Mouse (Mus musculus) spleen, postnatal 4 days (tissue): ENCODE measurements around the gene Efcab3.
A peak's percentile ranks its signal among the peaks of the same experiment; 100 is the strongest.
"Not testable (repeated sequence)": the region's sequence is repeated elsewhere in the genome, so short reads cannot be mapped to it uniquely, and the experiment has no call there.

Experiments
- DNase-seq, 2 experiments: peaks; one replicate each; pipeline ENCODE4 v3.0.0; 2022; ENCODE audit warnings: low spot score in 2 of 2

Efcab3 gene

DNA sequence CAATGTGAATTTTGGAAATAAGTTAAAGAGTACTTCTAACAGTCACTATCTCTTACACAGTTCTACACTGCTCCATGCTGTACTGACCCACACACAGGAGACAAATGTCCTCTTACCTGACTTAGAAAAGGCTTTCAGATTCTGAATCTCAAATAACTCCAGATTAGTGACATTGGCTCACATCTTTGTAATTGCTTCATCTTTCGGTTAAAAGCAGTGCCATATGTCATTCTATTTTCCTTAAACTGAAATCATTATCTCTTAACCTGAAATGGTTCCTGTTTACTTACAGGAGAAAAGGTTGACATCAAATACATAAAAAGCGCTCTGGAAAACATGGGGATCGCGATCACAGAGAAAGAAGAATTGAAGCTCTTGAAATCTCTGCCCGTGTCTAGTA lies at the start of gene Efcab3:
TSS of gene Efcab3 (plus strand) at position 301 of the 400 bp plus-strand sequence.
- DNase-seq: no peak

DNA sequence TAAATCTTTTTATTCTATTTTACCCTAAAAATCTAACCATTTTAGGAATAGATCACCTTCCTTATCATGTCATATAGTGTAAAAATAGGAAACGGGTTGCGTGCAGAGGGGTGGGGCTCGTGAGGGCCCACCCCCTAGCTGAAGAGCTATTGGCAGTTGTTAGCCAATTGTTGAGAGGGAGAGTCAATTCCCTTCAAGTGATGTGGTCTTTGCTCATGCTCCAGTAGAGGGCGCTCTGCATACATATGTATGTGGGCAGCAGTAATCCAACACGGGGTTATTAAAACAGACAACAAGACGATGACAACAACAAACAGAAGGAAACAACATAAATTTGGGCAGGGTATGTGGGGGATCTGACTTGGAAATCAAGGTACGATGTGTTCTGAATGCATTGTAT lies 42.3 kb upstream of the Efcab3 start:
- DNase-seq: peak in 1 of 2 experiments; percentile 31

DNA sequence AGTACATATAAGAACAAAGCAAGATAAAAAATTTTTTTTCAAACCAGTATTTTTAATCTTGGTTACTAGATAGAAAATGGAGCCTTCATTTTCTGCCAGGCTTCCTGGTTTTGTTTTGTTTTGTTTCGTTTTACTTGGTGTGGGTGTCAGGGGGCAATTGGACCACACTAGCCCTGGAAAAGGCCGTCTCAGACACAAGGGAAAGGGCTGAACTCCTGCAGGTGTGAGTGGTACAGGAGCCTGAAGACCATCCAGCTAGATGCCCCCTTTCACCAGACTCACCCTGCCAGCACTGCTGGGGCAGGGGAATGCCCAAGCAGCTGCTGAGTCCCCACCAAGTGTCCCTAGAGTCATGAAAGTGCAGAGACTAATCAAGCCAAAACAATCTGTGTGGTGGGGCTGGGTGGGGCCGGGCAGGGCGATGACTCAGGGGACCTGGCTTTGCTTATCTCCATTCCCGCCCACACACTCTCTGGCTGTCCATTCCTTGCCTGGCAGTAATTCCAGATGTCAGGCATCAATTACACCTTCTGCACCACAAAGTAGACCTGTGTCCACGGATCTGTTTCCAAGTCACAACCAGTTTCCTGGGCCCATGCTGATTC lies 34.5 kb upstream of the Efcab3 start:
- DNase-seq: peak; percentile 53 to 62

DNA sequence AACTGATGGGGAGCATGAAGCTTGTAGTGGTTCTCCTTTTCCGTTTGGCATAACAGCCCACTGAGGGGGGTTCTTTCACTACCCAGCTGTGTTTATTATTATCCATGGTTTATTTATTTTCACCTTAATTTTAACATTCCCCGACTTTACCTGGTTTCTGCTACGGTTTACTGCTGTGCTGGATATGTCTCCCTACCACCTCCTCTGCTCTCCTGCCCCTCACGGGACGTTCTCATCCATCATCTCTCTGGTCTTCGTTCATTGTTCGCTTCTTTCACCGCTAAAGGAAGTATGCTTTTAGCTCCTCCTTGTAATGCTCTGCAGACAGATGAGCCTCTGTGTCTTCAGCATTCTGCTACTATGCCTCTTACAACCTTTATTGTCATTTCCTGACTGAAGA lies 33.9 kb upstream of the Efcab3 start:
- no peak for DNase-seq

DNA sequence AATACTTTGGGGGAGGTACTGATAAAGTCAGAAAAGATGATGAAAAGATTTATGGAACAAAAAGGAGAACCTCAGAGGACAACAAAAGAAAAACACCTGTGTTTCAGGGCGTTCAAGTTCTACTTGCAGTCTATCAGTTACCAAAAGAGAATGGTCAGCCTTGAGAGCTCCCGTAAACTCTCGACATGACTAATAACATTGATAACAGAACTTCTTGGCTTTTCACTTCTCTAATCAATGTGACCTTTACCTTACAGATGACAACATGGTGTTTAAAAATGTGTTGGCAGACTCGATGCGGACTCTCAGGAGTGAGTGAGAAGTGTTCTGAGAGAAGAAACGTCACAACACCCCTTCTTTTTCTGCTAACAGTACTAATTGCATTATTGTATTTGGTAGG lies 33.2 kb upstream of the Efcab3 start:
- DNase-seq: no peak

DNA sequence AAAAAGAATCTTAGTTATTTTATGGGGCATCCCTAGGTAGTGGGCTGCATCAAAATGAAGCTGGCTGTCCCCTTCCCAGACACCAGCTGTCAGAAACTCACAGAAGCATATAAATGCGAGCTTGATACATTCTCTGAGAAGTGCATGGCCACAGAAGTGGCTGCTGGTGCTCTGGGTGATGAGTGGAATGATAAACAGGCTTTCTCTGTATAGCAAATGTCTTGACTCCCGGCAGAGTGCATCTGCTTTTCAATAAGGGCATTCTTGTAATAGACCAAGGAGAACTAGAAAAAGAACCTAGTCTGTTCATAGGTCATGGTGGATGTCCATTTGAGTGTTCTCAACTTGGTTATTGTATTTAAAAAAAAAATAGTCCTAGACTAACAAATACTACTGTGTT lies 32.3 kb upstream of the Efcab3 start:
- no peak for DNase-seq

DNA sequence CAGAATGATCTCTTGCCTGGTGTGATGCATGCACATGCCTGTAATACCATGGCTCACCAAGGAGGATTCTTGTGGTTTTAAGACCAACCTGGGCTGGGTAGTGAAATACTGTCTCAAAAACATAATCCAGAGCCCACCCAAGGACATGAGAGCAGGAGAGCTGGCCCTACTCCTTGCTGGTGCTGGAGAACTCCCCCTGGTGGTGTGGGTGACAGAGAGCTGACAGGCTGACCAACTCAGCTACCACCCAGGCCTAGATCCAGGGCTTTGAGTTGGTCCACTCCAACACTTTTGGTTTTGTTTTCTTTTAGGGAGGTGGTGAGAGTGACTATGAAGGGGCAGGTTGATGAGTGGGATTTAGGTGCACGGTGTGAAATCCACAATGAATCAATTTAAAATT lies 28.3 kb upstream of the Efcab3 start:
- DNase-seq: no peak

DNA sequence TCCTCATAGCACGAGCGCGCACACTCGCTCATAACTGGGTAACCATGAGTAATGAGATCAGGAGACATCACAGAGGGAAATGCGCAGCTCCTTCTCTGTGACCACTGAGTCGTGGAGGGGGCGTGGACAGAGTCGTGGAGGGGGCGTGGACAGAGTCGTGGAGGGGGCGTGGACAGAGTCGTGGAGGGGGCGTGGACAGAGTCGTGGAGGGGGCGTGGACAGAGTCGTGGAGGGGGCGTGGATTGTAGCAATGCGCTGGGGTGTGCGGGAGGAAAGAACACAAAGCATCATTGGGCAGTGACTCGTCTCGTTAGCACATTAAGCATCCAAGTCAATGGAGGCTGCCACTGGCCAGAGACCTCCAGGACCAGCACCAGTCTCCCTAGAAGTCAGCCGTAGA lies 49.1 kb downstream of the Efcab3 start:
- DNase-seq: not testable (repeated sequence)

DNA sequence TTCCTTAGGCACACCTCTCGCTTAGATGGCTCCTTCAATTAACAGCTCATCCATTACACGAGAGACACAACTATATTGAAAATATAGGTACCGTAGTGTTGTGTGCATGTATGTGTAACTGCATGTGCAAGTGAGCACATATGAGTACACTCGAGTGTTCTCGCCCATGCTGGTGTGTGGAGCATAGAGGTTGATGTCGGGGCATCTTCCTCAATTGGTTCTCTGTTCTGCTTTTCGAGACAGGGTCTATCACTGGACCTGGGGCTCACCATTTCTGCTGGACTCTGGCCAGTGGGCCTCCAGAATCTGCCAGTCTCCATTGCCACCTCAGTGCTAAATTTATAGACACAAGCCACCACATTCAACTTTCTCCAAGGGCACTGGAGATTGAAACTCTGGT lies 54.4 kb downstream of the Efcab3 start:
- no peak for DNase-seq

DNA sequence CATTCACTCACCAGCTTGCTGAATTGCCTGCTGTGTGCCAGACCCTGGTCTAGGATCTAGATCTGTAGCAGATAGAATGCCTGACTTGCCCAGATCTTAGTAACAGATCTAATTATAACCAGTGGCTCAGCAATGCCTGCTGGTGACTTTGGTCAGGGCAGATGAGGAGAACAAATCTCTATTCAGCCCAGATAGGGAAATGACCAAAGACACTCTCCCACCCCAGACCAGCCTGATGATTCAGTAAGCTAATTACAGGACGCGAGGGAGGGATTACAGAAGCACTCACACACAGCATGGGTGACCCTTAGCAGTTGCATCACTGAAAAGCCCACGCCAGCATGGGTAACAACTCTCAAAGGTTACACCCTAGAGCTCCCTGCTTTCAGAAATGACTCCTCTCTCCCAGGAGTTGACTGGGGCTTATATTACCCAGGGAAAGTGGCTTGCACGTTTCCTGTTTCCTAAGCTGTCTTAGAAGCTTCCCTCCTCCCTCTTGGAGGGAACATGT lies 57.2 kb downstream of the Efcab3 start:
- DNase-seq: no peak

DNA sequence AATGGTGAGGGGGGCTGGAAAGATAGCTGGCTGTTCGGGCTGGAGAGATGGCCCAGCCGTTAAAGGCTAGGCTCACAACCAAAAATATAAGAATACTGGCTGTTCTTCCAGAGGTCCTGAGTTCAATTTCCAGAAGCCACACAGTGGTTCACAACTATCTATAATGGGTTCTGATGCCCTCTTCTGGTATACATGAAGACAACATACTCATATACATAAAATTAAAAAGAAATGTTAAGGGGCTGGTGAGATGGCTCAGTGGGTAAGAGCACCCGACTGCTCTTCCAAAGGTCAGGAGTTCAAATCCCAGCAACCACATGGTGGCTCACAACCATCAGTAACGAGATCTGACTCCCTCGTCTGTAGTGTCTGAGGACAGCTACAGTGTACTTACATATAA lies 58.4 kb downstream of the Efcab3 start:
- DNase-seq: not testable (repeated sequence)

DNA sequence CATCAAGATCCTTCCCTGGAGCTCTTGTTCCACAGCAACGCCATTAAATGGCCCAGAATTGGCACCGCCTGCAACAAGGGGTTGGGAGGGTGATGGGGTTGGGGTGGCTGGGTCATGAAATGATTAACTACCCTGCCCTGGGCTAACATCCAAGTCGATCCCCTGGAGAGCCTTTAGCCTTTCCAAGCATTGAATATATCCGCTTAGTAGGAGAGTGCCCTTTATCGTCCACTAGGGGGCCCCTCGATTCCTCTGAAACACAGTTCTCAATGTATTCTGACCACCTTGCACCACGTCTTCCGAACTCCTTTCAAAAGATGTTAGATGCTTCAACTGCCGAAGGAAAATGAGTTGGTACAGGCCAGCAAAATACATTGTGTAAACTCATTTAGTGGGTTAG lies 60.6 kb downstream of the Efcab3 start:
- DNase-seq: peak; percentile 49 to 77

DNA sequence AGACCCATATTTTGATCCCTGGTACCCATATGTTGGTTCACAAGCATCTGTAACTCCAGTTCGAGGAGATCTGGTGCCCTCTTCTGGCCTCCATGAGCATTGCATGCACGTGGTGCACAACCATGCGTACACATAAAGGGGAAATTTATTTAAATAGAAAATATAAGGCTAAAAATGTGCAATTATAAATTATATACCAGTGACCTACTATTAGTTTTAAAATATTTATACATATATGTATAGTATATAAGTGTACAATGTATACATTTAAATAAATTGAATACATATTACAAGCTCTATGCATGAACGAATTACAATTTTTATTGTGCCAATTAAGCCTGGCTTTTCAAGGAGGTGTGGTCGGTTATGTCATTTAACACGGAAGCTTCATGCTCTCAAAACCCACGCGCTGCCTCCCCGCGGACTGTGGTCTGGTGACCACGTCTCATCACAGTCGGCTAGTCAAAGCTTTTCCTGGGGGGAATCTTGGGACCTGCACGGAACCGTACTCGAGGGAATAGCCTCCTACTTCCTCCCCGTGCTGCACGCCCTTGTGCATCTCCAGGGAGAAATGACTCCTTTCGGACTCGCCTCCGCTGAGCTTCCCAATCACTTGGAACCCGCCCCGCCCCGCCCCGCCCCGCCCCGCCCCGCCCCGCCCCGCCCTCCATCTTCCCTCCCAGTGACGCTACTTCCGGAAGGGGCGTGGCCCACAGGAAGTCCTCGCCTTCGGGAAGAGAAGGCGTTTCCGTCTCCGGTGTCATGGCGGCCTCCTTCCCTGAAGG lies 62.5 kb downstream of the Efcab3 start, which contains the start of gene Mettl2:
TSS of gene Mettl2 (plus strand) at position 691 of the 785 bp plus-strand sequence.
- DNase-seq: peak; percentile 82 to 91

DNA sequence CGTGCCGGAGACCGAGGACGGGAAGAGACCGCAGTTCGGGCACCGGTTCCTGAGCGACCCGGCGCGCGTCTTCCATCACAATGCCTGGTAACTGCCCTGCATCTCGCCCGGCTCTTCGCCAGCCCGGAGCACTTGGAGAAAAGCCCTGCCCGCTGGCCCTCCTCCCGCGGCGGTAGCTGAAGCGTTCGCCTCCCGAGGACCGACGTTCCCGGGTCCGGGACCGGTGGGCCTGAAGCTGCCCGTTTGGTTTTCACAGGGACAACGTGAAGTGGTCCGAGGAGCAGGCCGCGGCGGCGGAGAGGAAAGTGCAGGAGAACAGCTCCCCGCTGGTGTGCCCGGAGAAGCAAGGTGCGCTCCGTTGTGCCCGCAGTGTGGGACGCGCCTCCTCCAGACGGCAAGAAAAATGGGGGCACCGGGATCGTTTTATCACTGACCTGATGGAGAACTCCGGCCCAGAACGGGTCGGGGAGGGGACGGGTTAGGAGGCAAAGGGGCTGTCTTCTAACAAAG lies 63.2 kb downstream of the Efcab3 start:
- peak; percentile 33 to 74 for DNase-seq

DNA sequence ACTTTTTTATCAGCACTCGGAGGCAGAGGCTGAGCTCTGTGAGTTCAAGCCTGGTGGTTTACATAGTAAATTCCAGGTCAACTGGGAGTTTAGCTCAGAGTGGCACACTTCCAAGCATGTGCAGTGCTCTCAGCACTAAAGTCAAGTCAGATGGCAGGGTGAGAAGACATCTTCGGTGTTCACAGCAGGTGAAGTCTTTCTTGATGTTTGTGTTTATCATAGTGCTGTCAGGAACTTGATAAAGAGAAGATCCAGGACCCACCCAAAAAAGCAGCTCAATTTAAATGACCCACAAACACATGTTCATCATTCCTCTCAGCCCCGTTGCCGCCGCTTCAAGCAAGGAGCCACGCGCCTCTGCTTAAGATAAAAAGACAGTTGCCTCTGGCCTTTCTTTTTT lies 72.3 kb downstream of the Efcab3 start:
- DNase-seq: no peak

DNA sequence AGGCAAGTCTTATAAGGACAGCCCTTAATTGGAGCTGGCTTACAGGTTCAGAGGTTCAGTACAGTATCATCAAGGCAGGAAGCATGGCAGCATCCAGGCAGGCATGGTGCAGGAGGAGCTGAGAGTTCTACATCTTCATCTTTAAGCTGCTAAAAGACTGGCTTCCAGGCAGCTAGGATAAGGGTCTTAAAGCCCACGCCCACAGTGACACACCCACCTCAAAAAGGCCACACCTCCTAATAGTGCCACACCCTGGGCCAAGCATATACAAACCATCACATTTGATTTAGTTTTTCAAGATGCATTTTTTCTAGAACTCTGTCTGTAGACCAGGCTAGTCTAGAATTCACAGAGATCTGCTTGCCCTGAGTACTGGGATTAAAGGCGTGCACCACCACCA lies 73.9 kb downstream of the Efcab3 start:
- DNase-seq: not testable (repeated sequence)

DNA sequence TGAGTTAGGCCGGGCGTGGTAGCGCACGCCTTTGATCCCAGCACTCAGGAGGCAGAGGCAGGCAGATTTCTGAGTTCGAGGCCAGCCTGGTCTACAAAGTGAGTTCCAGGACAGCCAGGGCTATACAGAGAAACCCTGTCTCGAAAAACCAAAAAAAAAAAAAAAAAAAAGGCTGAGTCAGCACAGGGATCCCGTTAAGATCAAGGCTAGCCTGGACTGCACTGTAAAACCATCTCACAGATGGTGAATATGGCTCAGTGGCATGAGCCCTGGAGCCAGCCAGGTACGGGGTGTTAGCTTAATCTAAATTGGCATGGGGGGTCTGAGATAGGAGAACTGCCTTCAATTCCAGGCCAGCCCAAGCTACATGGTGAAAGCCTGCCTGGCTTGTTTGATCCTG lies 77.1 kb downstream of the Efcab3 start:
- not testable (repeated sequence) for DNase-seq

DNA sequence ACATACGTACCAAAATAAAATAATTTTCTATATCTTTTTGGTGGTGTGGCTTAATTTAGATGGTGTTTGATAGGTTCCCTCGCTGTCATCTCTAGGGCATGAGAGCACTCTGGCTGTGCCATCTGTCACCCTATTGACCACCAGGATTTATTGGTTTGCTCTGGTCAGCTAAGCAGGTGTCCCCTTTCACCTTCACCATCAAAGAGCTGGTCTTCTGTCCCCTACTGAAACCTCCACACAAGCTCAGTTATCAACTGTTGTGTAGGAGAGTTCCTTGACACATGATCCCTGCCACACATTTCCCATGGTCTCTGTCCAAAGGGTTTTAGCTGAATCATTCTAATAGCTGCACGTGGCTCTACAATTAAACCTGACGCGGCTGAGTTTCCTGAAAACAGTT lies 77.7 kb downstream of the Efcab3 start:
- no peak for DNase-seq

DNA sequence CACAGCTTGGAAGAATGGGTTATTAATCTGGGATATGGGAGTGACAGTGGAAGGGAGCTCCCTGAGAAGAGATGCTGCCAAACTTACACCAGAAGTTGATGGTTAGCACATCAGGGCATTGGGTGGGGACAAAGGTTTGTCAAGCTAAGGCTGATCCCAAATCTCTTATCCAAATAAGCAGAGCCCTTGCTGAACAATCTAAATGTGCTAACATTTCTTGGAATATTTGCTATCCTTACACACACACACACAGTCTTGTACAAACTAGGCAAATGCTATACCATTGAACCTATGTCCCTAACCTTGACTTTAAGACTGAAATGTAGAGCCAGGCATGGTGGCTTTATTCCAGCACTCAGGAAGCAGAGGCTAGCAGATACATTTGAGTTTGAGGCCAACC lies 80.2 kb downstream of the Efcab3 start:
- no peak for DNase-seq

DNA sequence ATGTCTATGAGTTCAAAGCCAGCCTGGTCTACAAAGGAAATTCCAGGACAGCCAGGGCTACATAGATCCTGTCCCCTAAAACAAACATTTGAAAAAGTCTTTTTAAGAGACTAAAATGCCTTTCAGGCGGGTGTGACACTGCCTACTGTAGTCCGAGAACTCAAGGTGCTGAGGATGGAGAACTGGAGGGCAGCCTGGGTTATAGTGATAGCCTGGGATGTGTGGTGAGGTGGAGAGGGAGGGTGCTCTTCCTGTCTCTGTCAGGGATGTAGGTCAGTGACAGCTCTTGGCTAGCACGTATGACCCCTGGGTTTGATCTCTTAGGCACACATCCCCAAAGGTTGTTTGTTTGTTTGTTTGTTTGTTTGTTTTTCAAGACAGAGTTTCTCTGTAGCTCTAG lies 80.7 kb downstream of the Efcab3 start:
- no peak for DNase-seq

DNA sequence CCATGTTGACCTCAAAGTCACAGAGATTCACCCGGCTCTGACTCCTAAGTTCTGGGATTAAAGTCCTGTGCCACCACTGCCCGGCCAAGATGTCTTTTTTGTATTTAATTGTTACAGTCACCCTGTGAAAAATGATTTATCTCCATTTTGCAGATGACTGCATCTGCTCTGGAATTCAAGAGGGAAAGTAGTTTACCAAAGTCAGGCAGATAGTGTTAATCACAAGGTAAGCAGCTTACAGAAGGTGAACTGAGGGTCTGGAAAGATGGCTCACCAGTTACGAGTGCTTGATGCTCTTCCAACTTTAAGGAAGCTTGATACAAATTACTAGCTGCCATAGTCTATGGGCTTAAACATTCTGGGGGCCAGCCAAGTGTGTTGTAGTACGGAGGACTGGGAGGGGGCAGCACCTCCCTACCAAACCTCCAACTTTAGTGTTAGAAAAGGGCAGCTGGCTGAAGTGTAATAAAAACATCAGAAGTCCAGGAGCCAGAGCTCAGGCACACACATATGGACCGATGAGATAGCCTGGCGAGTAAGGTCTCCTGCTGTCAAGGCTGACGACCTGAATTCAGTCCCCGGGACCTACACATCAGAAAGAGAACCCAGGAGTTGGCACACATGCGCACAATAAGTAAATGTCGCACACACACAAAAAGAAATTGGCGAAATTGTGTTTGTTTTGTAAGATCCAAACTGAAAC lies 81.3 kb downstream of the Efcab3 start:
- no peak for DNase-seq

DNA sequence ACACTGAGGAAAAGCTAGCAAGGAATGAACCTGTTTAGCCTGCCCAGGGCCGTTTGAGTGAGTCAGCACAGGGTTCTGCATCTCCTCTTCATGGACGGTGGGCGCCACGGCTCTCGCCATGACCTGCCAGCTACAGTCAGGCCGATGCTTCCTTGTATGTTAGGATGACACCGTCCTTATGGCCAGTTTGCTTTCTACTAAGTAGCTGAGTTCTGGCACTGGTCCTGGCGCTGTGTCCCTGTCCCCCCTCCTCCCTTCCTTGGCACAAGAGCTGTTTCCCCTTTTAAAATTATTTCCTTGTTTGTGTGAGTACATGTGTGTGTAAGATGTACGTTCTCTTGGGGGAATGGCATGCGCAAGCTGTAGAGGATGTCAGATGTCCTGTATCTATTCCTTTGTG lies 81.8 kb downstream of the Efcab3 start:
- DNase-seq: no peak
